In the genomic region with DNA sequence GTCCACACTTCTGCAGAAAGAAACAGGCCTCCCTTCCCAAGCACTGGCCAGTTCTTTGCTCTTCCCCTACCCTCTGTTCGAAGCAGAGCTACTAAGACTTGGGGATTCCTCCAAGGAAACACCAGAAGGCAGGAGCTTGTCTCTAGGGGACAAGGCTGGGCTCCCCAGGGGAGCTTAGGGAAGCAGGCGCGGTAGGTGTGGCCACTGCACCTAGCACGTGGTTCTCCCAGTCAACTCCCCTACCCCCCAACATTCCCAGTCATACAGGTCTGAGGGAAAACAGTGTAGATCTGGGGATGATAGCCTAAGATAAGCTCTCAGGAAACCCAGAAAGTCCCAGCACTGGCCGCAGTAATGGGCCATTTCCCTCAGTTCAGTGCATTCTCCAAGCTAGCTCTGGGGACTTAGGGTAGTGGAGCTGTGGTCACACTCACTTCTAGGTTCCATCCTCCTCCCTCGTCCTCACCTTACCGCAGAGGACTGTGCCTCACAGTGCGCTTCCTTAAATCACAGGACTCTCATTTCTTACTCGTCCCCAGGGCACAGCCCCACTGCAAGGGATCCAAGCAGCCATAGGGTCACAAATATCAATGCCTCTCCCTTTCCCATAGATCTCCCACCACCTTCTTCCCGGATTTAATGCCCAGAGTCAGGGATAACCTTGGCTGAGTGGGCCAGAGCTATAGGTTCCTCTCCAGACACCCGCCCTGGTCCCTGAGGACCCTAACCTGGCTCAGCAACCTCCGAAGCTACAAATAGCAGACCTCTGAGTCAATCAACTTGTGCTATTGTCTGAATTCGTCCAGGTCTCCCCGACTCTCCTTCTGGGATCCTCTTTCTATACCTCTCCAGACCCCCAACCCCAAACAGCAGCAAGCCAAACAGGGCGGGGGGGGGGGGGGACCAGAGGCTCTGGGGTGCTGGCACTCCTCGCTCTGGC, we compare ENCODE assay signal across 8 mouse cellular contexts.
DNase-seq lines count a peak whose midpoint lies in the region; ATAC-seq and TF ChIP-seq lines count a peak whose summit lies in the region.

No protein-coding gene starts in this region.

- 13% methylated on average over 15 of the region's 16 CpGs for WGBS in kidney, embryonic 14.5 days
- WGBS in embryonic facial prominence, embryonic 12.5 days: 9% methylated on average over 16 of the region's 16 CpGs
- 26% methylated on average over 15 of the region's 16 CpGs for WGBS in hindbrain, postnatal 0 days
- WGBS in midbrain, embryonic 16.5 days: 10% methylated on average over 15 of the region's 16 CpGs

- H3K4me2 ChIP-seq in kidney, embryonic 14.5 days (replicated peaks; ENCODE audit: low read depth, low read length): peak overlapping the region; percentile 83
- peak overlapping the region; percentile 77 for H3K4me2 ChIP-seq in embryonic facial prominence, embryonic 12.5 days (replicated peaks)
- peak overlapping the region; percentile 86 for H3K4me2 ChIP-seq in hindbrain, postnatal 0 days (ENCODE audit: low read depth, low read length)
- H3K4me2 ChIP-seq in midbrain, embryonic 16.5 days (ENCODE audit: low read length): peak overlapping the region; percentile 86

- H3K9ac ChIP-seq in kidney, embryonic 14.5 days (ENCODE audit: low read depth, low read length): peak overlapping the region; percentile 60
- peak overlapping the region; percentile 57 for H3K9ac ChIP-seq in embryonic facial prominence, embryonic 12.5 days
- peak overlapping the region; percentile 58 for H3K9ac ChIP-seq in hindbrain, postnatal 0 days (replicated peaks; ENCODE audit: low read length)
- peak overlapping the region; percentile 82 for H3K9ac ChIP-seq in midbrain, embryonic 16.5 days (ENCODE audit: low read depth, low read length)

- H3K4me3 ChIP-seq in kidney, embryonic 14.5 days (ENCODE audit: low read length): peak overlapping the region; percentile 48
- H3K4me3 ChIP-seq in embryonic facial prominence, embryonic 12.5 days: peak overlapping the region; percentile 53
- peak overlapping the region; percentile 45 for H3K4me3 ChIP-seq in hindbrain, postnatal 0 days (ENCODE audit: low read length)
- H3K4me3 ChIP-seq in midbrain, embryonic 16.5 days (ENCODE audit: low read depth, low read length): peak overlapping the region; percentile 57

- TF ChIP-seq CTCF in hindbrain, postnatal 0 days (IDR thresholded peaks at IDR 0.05; ENCODE audit: low read depth): no peak

- 0 out of 2 replicates have a peak, but pooled peaks have one; percentile 12 for ATAC-seq in kidney, embryonic 14.5 days (ENCODE audit: low FRiP score, low TSS enrichment)
- no peak for ATAC-seq in embryonic facial prominence, embryonic 12.5 days (ENCODE audit: insufficient number of reproducible peaks, insufficient read depth, low FRiP score, low TSS enrichment)
- peak; percentile 18 for ATAC-seq in hindbrain, postnatal 0 days
- ATAC-seq in midbrain, embryonic 16.5 days: peak; percentile 24

- H3K27ac ChIP-seq in kidney, embryonic 14.5 days (ENCODE audit: low read depth, low read length): peak overlapping the region; percentile 6; the same call in 1 of the 2 replicates
- H3K27ac ChIP-seq in embryonic facial prominence, embryonic 12.5 days: no peak overlapping the region
- H3K27ac ChIP-seq in hindbrain, postnatal 0 days: no peak overlapping the region
- peak overlapping the region; percentile 90 for H3K27ac ChIP-seq in midbrain, embryonic 16.5 days (ENCODE audit: low read length)

- peaks cover 16% of the 10 kb centered on the region for H3K4me1 ChIP-seq in kidney, embryonic 14.5 days (ENCODE audit: control insufficient read depth, insufficient read depth, low read length)
- peaks cover 55% of the 10 kb centered on the region for H3K4me1 ChIP-seq in embryonic facial prominence, embryonic 12.5 days
- peaks cover 30% of the 10 kb centered on the region for H3K4me1 ChIP-seq in hindbrain, postnatal 0 days (ENCODE audit: insufficient read depth, low read length)
- peaks cover 41% of the 10 kb centered on the region for H3K4me1 ChIP-seq in midbrain, embryonic 16.5 days (ENCODE audit: control insufficient read depth, insufficient read depth, low read length)

- no peaks in the 10 kb centered on the region for H3K9me3 ChIP-seq in kidney, embryonic 14.5 days (ENCODE audit: control insufficient read depth, low read length)
- no peaks in the 10 kb centered on the region for H3K9me3 ChIP-seq in embryonic facial prominence, embryonic 12.5 days
- H3K9me3 ChIP-seq in hindbrain, postnatal 0 days (ENCODE audit: low read length): no peaks in the 10 kb centered on the region
- H3K9me3 ChIP-seq in midbrain, embryonic 16.5 days (replicated peaks; ENCODE audit: control insufficient read depth, low read length, poor library complexity, severe bottlenecking): no peaks in the 10 kb centered on the region

- H3K27me3 ChIP-seq in kidney, embryonic 14.5 days (ENCODE audit: control insufficient read depth, insufficient read depth, low read length): no peaks in the 10 kb centered on the region
- 0 out of 2 replicates have a peak, but pooled peaks cover 5% of the 10 kb centered on the region for H3K27me3 ChIP-seq in embryonic facial prominence, embryonic 12.5 days
- H3K27me3 ChIP-seq in hindbrain, postnatal 0 days (ENCODE audit: insufficient read depth, low read length): no peaks in the 10 kb centered on the region
- H3K27me3 ChIP-seq in midbrain, embryonic 16.5 days (ENCODE audit: control insufficient read depth, insufficient read depth, low read depth, low read length): no peaks in the 10 kb centered on the region

- no peaks in the 10 kb centered on the region for H3K36me3 ChIP-seq in kidney, embryonic 14.5 days (ENCODE audit: control insufficient read depth, insufficient read depth, low read length)
- H3K36me3 ChIP-seq in embryonic facial prominence, embryonic 12.5 days: no peaks in the 10 kb centered on the region
- no peaks in the 10 kb centered on the region for H3K36me3 ChIP-seq in hindbrain, postnatal 0 days (ENCODE audit: insufficient read depth, low read length)
- no peaks in the 10 kb centered on the region for H3K36me3 ChIP-seq in midbrain, embryonic 16.5 days (ENCODE audit: control insufficient read depth, insufficient read depth, low read length)

- DNase-seq in kidney, postnatal 14 days: no peak
- DNase-seq in hindbrain, postnatal 0 days (ENCODE audit: low spot score): no peak
- DNase-seq in thymus, postnatal 14 days: no peak
- no peak for DNase-seq in B cell, adult 2 months
- no peak for DNase-seq in testis, postnatal 10 days (ENCODE audit: low spot score)

Comparison
In these comparisons a context has a peak if more than half of its experiments do, and no peak if none do; other contexts are left out.
1. H3K27ac ChIP-seq: peak in kidney, embryonic 14.5 days (single experiment) and midbrain, embryonic 16.5 days (single experiment); none in embryonic facial prominence, embryonic 12.5 days (single experiment) and hindbrain, postnatal 0 days (single experiment).
2. Peak in every context shown above with its lines, with median percentiles within 50 percentile points of each other: H3K4me2 ChIP-seq, H3K4me3 ChIP-seq and H3K9ac ChIP-seq.